Mouse (Mus musculus): ENCODE results near the gene Nbas. TPM values are rescaled to one million over a fixed set of nuclear protein-coding genes. Genes with fewer than 3 reads are reported as not detected.
A peak's percentile ranks its signal among the peaks of the same experiment; 100 is the strongest.

Nbas gene
- 10.5 TPM for polyA plus RNA-seq (2012; fragmentation: generic; extraction: Trizol)
- long read RNA-seq, experiment 1, partial matches to known transcripts: 5 of 5 reads
- long read RNA-seq, experiment 1, other reads (novel, unspliced or antisense): 0 of 5 reads
- long read RNA-seq, experiment 2, full-length matches to known transcripts: 7 of 34 reads
- long read RNA-seq, experiment 2, partial matches to known transcripts: 14 of 34 reads
- long read RNA-seq, experiment 2, other reads (novel, unspliced or antisense): 13 of 34 reads

- H3K27me3 ChIP-seq (ENCODE audit: control insufficient read depth, insufficient read depth, insufficient read length): no peaks in the 10 kb centered on the region
- H3K4me3 ChIP-seq (ENCODE audit: insufficient read depth, poor library complexity, severe bottlenecking): peak within 1 kb of the TSS; percentile 82
- peaks cover 16% of the 10 kb centered on the region for H3K79me3 ChIP-seq (ENCODE audit: low read depth)
- H3K79me2 ChIP-seq (ENCODE audit: control insufficient read depth, insufficient read depth): peaks cover 28% of the 10 kb centered on the region
- no peak for TF ChIP-seq MYOG (IDR thresholded peaks at IDR 0.05; ENCODE audit: control insufficient read depth, extremely low read depth, insufficient read length)
- H3K36me3 ChIP-seq (ENCODE audit: control insufficient read depth, insufficient read depth): peaks cover 7% of the 10 kb centered on the region
- peak within 1 kb of the TSS; percentile 76 for H3ac ChIP-seq (ENCODE audit: control insufficient read depth, insufficient read length, low read depth)
These were observed at the start of gene Nbas for GRCm38 (mm10) chr12:13268826-13269449. Gene Nbas, plus strand, starts transcription at chr12:13269133.

- Histone ChIP-seq H3K4me3 (ENCODE audit: insufficient read depth, poor library complexity, severe bottlenecking) (no peak overlapping the region), H3K36me3 (ENCODE audit: control insufficient read depth, insufficient read depth) (peaks cover 94% of the 10 kb centered on the region), H3K27me3 (ENCODE audit: control insufficient read depth, insufficient read depth, insufficient read length) (no peaks in the 10 kb centered on the region), H3K79me2 (ENCODE audit: control insufficient read depth, insufficient read depth) (peaks cover 30% of the 10 kb centered on the region), H3ac (ENCODE audit: control insufficient read depth, insufficient read length, low read depth) (no peak overlapping the region), H3K79me3 (ENCODE audit: low read depth) (peaks cover 21% of the 10 kb centered on the region)
- TF ChIP-seq CTCF (IDR thresholded peaks at IDR 0.05; ENCODE audit: control insufficient read depth, insufficient read depth, insufficient read length) (no peak), FOSL1 (IDR thresholded peaks at IDR 0.05; ENCODE audit: insufficient read depth, low read length, poor library complexity, severe bottlenecking) (no peak), MAX (IDR thresholded peaks at IDR 0.05) (no peak), CEBPB (IDR thresholded peaks at IDR 0.05; ENCODE audit: low read depth) (no peak), USF1 (IDR thresholded peaks at IDR 0.05; ENCODE audit: low read depth) (no peak), MYOD1 (IDR thresholded peaks at IDR 0.05; ENCODE audit: control insufficient read depth, insufficient read length, low read depth) (no peak), MYOG (IDR thresholded peaks at IDR 0.05; ENCODE audit: control insufficient read depth, extremely low read depth, insufficient read length) (no peak)
These were observed 26.5 kb upstream of the Nbas start for GRCm38 (mm10) chr12:13242453-13242852.

GRCm38 (mm10) chr12:13248691-13249572 lies 20.0 kb upstream of the Nbas start, which contains the start of gene Ddx1:
Gene Ddx1, minus strand, starts transcription at chr12:13249213.
- H3ac ChIP-seq (ENCODE audit: control insufficient read depth, insufficient read length, low read depth): peak within 1 kb of the TSS; percentile 99
- H3K4me3 ChIP-seq (ENCODE audit: insufficient read depth, poor library complexity, severe bottlenecking): peak within 1 kb of the TSS; percentile 95
- TF ChIP-seq CTCF (IDR thresholded peaks at IDR 0.05; ENCODE audit: control insufficient read depth, insufficient read depth, insufficient read length) (no peak), MYOG (IDR thresholded peaks at IDR 0.05; ENCODE audit: control insufficient read depth, extremely low read depth, insufficient read length) (no peak), USF1 (IDR thresholded peaks at IDR 0.05; ENCODE audit: low read depth) (no peak), FOSL1 (IDR thresholded peaks at IDR 0.05; ENCODE audit: insufficient read depth, low read length, poor library complexity, severe bottlenecking) (no peak), CEBPB (IDR thresholded peaks at IDR 0.05; ENCODE audit: low read depth) (no peak), MAX (IDR thresholded peaks at IDR 0.05) (no peak), MYOD1 (IDR thresholded peaks at IDR 0.05; ENCODE audit: control insufficient read depth, insufficient read length, low read depth) (no peak)
- H3K79me2 ChIP-seq (ENCODE audit: control insufficient read depth, insufficient read depth): peaks cover 53% of the 10 kb centered on the region
- H3K36me3 ChIP-seq (ENCODE audit: control insufficient read depth, insufficient read depth): peaks cover 29% of the 10 kb centered on the region
- H3K27me3 ChIP-seq (ENCODE audit: control insufficient read depth, insufficient read depth, insufficient read length): no peaks in the 10 kb centered on the region
- peaks cover 36% of the 10 kb centered on the region for H3K79me3 ChIP-seq (ENCODE audit: low read depth)

- Histone ChIP-seq H3K27me3 (ENCODE audit: control insufficient read depth, insufficient read depth, insufficient read length) (no peaks in the 10 kb centered on the region), H3ac (ENCODE audit: control insufficient read depth, insufficient read length, low read depth) (no peak overlapping the region), H3K79me2 (ENCODE audit: control insufficient read depth, insufficient read depth) (peaks cover 52% of the 10 kb centered on the region), H3K36me3 (ENCODE audit: control insufficient read depth, insufficient read depth) (peaks cover 23% of the 10 kb centered on the region), H3K4me3 (ENCODE audit: insufficient read depth, poor library complexity, severe bottlenecking) (peak overlapping the region; percentile 95), H3K79me3 (ENCODE audit: low read depth) (peaks cover 34% of the 10 kb centered on the region)
- TF ChIP-seq CTCF (IDR thresholded peaks at IDR 0.05; ENCODE audit: control insufficient read depth, insufficient read depth, insufficient read length): no peak
- no peak for TF ChIP-seq CEBPB (IDR thresholded peaks at IDR 0.05; ENCODE audit: low read depth)
- TF ChIP-seq FOSL1 (IDR thresholded peaks at IDR 0.05; ENCODE audit: insufficient read depth, low read length, poor library complexity, severe bottlenecking): no peak
- no peak for TF ChIP-seq MYOD1 (IDR thresholded peaks at IDR 0.05; ENCODE audit: control insufficient read depth, insufficient read length, low read depth)
- no peak for TF ChIP-seq USF1 (IDR thresholded peaks at IDR 0.05; ENCODE audit: low read depth)
- no peak for TF ChIP-seq MYOG (IDR thresholded peaks at IDR 0.05; ENCODE audit: control insufficient read depth, extremely low read depth, insufficient read length)
- no peak for TF ChIP-seq MAX (IDR thresholded peaks at IDR 0.05)
These were observed 19.4 kb upstream of the Nbas start for GRCm38 (mm10) chr12:13249573-13249919.

GRCm38 (mm10) chr12:13255068-13255467 lies 13.9 kb upstream of the Nbas start:
- no peaks in the 10 kb centered on the region for H3K79me2 ChIP-seq (ENCODE audit: control insufficient read depth, insufficient read depth)
- H3K4me3 ChIP-seq (ENCODE audit: insufficient read depth, poor library complexity, severe bottlenecking): no peak overlapping the region
- H3K27me3 ChIP-seq (ENCODE audit: control insufficient read depth, insufficient read depth, insufficient read length): no peaks in the 10 kb centered on the region
- H3ac ChIP-seq (ENCODE audit: control insufficient read depth, insufficient read length, low read depth): no peak overlapping the region
- TF ChIP-seq MAX (IDR thresholded peaks at IDR 0.05) (no peak), CEBPB (IDR thresholded peaks at IDR 0.05; ENCODE audit: low read depth) (peak; percentile 63), MYOD1 (IDR thresholded peaks at IDR 0.05; ENCODE audit: control insufficient read depth, insufficient read length, low read depth) (no peak), MYOG (IDR thresholded peaks at IDR 0.05; ENCODE audit: control insufficient read depth, extremely low read depth, insufficient read length) (no peak), FOSL1 (IDR thresholded peaks at IDR 0.05; ENCODE audit: insufficient read depth, low read length, poor library complexity, severe bottlenecking) (no peak), USF1 (IDR thresholded peaks at IDR 0.05; ENCODE audit: low read depth) (peak; percentile 54), CTCF (IDR thresholded peaks at IDR 0.05; ENCODE audit: control insufficient read depth, insufficient read depth, insufficient read length) (no peak)
- no peaks in the 10 kb centered on the region for H3K79me3 ChIP-seq (ENCODE audit: low read depth)
- H3K36me3 ChIP-seq (ENCODE audit: control insufficient read depth, insufficient read depth): no peaks in the 10 kb centered on the region

All from C2C12 (cell line).